Mouse (Mus musculus) megakaryocyte-erythroid progenitor cell, adult 5-6 weeks (primary cell): ENCODE results near the gene Pgd. TPM values are rescaled to one million over a fixed set of nuclear protein-coding genes. Genes with fewer than 3 reads are reported as not detected.
"Not testable (repeated sequence)": the region's sequence is repeated elsewhere in the genome, so short reads cannot be mapped to it uniquely, and the experiment has no call there.

ENCODE experiments used
- ATAC-seq: replicated peaks from 2 replicates; pipeline ENCODE4 v1.8.0; 2016; ENCODE audit warnings: mild to moderate bottlenecking, inconsistent platforms; ENCODE audit not compliant: severe bottlenecking, poor library complexity, low FRiP score, low TSS enrichment
- total RNA-seq, 2 experiments: library from RNA; stranded (forward) in 1 of 2; stranded (reverse) in 1 of 2; fragments of 200-1000, 215-1000 nt in 1 of 2; fragments of >200 nt in 1 of 2; fragmentation: Nextera tagmentation in 1 of 2; gene quantifications; 2 replicates each; pipeline ENCODE4 v1.2.3; 2014 to 2017

Gene Pgd
- total RNA-seq, 2 experiments from 2014 or later, result 42.4 to 59.1 TPM

DNA sequence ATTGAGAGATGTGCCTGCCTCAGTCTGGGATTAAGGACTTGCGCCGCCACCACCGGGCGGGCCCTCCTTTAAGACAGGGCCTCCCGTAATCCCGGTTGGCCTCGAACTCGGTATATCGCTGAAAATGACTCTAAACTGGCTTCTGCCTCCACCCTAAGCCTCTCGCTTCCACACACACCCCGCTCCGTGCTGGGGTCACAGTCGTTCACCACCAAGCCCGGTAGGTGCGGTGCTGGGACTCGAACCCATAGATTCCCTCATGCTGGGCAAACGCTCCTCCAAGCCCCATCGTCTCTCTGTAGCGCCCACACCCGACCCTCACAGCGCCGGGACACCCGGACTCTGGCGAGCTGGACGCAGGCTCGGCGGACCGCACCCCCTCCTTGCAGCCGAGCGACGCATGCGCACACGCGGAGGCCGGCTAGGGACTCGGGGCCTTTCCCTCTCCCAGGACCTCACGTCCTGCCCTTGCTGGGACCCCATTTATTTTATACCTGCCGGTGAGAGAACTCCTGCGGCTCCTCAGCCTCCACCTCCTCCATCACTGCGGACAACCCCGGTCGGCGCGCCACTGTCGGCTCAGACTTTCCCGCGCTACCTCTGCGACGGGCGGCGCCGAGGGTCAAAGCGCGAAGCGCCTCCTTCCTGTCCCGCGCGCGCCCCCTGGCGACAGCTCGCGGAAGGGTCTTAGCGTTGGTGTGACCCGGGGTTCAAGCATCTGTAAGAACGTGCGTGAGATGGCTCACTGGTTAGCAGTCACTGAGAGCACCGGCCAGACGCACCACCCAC, 29.4 kb downstream of the Pgd start, which contains the start of gene Cenps:
Gene Cenps (minus strand): TSS at position 648 of the 789 bp plus-strand sequence.
- peak; percentile 89 for ATAC-seq

DNA sequence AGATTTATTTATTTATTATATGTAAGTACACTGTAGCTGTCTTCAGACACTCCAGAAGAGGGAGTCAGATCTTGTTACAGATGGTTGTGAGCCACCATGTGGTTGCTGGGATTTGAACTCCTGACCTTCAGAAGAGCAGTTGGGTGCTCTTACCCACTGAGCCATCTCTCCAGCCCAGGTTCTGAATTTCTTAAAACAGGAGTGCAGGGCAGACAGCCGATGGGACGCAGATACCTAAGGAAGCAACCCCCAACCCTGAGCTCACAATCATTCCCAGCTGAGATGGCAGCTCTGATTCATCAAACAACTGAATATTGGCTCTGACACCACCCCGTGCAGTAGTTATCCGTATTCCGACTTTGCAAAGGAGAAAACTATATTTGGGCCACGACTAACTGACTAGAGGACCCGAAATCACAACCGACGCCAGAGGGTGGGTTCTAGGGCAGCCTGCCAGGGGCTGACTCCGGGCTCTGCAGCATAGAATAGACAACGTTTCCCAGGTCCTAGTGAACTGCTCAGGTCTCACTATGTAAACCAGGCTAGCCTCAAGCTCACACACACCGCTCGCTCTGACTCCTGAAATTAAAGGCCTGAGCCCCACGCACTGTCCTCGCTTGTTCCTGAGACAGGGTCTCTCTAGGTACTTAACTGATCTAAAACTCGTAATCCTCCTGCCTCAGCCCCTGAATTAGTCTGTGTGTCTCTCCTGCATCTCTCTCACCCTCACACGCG, 30.3 kb downstream of the Pgd start:
- ATAC-seq, result no peak

GRCm38 (mm10) chr4:149133395-149133794, 33.2 kb downstream of the Pgd start:
- ATAC-seq, result no peak

DNA sequence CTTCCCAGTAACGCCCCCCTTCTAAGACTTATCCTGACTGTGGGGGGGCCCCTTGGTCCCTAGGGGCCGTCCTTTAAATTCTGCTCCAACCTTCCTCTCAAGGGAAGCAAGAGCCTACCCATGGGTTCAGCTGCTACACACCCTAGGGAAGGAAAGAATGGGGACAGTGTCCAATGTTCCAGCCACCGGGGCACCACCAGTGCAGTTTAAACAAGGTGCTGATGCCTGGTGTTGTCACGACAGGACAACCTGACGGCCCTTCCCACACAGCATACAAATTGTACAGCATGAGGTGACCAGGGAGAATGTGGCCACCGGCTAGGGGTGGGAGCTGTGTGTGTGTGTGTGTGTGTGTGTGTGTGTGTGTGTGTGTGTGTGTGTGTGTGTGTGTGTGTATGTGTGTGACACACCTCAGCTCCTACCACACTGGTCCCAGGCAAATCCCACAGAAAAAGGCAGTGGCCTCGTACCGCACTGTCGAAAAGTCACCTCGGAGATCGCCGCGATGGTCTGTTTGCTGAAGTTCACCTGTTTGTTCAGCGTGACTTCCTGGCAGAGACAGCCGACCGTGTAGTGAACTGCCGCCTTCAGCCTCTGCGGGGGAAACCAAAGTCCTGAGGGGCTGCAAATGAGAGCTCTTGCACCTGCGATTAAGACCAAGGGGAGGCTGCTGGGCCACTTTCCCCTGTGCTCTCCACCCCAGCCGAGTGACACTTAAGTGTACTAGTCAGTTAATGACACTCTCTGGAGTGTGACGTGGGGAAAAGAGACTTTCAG, 34.6 kb downstream of the Pgd start:
- ATAC-seq, result no peak

GRCm38 (mm10) chr4:149131021-149131752, 35.4 kb downstream of the Pgd start:
- no peak for ATAC-seq

DNA sequence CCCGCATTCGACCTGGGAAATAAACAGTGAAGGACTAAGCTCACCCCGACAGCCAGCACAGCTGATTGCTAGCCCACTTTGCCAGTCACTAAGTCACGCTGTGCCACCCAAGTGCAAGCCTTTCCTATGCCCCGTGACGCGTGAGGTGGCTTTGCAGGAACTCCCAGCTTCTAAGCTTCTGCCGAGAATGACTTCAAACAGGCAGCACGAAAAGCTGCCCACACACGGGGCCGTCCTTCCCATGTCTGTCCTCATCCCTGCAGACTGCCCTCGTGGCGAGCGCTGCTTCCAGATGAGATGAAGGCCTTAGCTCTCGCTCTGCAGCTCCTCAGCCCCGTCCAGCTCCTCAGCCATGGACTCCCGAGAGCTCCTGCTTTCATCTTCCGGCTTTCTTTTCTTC, 38.1 kb downstream of the Pgd start:
- ATAC-seq, result no peak

- ATAC-seq, result no peak
Measured at GRCm38 (mm10) chr4:149126663-149127062, 39.9 kb downstream of the Pgd start, which contains the start of gene Cort. Cort (minus strand) TSS chr4:149126763.

DNA sequence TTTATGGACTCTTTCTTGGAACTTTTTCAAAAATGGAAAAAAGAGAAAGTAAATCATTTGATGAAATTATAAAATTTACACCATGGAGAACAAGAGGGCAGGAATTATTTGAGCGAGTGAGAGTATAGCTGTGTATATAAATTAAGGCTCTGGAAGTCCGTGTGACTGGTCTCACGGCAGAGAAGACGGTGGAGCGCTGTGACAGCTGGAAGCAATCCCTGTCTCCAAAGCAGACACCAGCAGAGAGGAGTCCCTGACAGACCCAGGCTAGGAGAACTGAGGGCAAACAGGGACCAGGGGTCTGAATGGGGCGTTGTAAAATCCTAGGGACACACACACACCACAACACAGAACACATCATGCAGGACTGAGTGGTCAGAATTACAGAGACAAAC, 40.5 kb downstream of the Pgd start:
- no peak for ATAC-seq

DNA sequence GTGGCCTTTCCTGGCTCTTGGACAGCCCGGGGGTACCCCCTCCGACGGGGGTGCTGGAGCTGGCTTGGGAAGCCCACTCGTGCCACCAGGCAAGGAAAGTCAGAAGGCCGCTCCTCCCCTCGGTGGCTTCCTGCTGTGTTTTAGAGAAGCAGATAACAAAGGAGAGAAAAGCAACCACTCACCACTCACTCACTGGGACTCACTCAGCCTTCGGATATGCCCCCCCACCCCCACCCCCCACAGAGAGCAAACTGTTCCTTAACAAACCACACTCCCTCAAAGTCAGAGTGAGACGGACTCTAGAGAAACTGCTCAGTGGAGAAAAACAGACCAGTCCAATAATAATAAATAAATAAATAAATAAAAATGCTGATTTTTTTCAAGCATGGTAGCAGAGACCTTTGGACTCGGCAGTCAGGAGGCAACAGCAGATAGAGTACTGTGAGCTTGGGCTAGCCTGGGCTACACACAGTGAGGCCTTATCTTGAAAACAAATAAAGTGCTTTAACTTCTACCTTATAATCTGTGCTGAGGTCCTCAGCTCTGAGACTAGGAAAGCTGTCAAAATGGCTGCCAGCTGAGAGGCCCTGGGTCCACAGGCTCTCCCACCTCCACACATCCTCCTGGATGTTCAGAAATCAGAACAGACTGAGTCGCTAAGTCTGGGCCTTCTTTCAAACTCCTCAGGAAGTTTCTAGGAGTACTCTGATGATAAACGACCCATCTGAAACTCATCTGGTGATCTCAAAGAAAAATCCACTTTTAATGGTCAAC, 41.0 kb downstream of the Pgd start:
- no peak for ATAC-seq

DNA sequence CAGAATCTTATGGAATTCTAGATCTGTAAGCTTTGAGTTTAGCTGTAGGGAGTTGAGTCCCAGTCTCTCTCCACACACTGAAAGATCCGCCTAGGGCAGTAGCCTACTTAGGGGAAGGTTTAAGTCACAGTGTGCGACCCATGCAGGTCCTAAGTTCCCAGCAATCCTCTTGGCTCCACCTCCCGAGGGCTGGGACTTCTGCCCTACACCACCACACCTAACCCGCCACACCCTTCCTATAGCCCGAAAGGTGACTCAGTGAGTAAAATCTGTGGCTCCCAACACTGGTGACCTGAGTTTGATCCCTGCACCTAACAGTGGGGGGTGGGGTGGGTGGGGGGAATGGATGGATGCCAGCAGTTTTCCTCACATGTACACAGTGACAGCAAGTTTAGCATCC, 43.1 kb downstream of the Pgd start:
- no peak for ATAC-seq

GRCm38 (mm10) chr4:149119978-149120562, 46.5 kb downstream of the Pgd start:
- ATAC-seq, result peak; percentile 93

DNA sequence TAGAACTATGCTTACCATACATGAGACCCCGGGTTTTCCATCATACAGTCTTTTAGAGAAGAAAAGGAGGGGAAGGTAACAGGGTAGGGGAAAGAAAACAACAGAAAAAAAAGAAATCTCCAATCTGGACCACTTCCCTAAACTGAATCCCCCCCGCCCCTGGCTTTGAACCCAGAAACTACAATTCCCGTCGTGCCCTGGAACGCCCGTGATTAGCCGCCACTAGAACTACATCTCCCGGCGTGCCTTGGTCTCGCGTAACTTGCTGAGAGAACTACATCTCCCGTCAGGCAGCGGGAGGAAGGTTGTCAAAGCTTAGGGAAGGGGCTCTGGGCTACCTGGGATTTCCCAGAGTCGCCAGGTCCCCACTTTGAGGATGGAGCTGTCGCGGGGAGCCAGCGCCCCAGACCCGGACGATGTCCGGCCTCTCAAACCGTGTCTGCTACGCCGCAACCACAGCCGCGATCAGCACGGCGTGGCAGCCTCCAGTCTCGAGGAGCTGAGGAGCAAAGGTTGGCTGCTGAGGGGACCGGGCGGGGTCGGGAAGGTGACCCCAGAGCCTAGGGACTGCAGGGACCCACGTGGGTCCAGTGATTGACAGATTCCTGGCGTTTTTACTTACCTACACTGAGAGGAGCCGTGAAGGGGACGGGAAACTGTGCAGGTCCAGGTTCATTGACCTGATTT, 62.6 kb downstream of the Pgd start, which contains the start of gene Dffa:
Gene Dffa (plus strand): TSS at position 272 of the 687 bp plus-strand sequence.
- peak; percentile 92 for ATAC-seq

DNA sequence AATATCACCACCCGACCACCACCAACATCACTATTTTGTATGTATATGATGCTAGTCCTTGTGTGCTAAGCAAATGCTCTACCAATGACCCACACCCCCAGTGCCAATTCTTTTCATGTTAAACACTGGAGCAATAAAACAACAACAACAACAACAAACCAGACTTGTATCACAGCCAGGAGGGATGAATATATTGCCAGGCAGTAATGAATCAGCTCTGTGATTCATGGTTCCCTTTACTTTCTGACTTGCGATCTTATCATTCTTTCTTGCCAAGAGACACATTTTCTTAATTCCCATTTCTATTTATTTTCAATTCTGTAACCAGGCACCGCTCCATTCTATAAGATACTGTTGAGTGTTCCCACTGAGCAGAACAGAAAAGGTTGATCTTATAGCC, 65.1 kb downstream of the Pgd start:
- no peak for ATAC-seq

DNA sequence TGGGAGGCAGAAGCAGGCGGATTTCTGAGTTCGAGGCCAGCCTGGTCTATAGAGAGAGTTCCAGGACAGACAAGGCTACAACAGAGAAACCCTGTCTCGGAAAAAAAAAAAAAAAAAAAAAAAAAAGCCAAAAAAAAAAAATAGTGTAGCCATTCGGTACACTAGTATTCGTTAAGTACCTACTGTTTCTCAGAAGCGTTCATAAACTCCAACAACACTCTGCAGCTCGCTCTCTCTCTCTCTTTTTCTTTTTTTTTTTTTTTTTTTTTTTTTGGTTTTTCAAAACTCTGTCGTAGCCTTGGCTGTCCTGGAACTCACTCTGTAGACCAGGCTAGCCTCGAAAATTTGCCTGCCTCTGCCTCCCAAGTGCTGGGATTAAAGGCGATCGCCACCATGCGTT, 66.1 kb downstream of the Pgd start:
- not testable (repeated sequence) for ATAC-seq
